Mouse (Mus musculus) bone marrow macrophage, adult 2 months (primary cell): Measurements from ENCODE around the gene Rln3.

ENCODE experiments used
- CTCF ChIP-seq: IDR thresholded peaks from 2 replicates; pipeline ENCODE4 v1.5.1; 2012; ENCODE audit warnings: low read depth, mild to moderate bottlenecking, low read length, moderate library complexity
- POLR2A ChIP-seq: IDR thresholded peaks from 2 replicates; pipeline ENCODE4 v1.6.1; 2012; ENCODE audit warnings: mild to moderate bottlenecking, low read depth, low read length, borderline replicate concordance

DNA sequence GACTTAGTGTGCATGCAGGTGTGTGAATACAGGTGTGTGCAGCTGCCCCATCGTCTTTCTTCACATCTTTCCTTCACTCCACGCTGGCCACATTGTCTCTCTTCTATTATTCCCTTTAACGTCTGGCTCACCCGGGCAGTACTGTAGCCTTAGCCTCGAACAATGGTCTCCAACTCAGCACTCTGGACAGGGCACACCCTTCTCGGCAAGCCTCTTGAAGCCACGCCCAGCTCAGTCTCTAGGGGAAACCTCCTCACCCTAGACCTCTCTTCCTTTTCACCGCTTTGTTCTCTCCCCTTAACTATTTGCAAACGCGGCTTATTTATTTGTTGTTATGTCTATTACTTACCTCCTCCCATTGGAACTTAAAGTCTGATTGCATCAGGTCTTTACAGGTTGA is 17.4 kb downstream of the Rln3 start:
- TF ChIP-seq CTCF (no peak), POLR2A (no peak)
